Mouse (Mus musculus) testis, postnatal 14 days (tissue): ENCODE data around the gene Hs3st3b1.

Experiments used
- DNase-seq: peaks from one replicate; pipeline ENCODE4 v3.0.0; 2021; ENCODE audit warnings: low spot score

Hs3st3b1 gene

DNA sequence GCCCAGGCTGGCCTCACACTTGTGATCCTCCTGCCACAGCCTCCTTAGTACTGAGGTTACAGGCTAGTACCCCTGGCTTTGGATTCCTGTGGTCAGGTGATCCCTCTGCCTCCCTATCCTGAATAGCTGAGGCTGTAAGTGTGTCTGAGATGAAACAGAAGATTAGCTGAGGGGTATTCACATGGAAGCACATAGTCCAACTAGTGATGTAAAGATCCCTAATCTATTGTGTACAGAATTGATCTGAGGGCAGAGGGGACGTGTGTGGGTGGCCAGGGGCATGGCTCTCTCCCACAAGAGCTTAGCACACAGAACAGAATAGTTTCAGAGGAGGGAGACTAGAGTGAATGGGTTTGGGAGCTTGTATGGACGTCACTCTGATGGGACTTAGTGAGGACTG is 41.8 kb downstream of the Hs3st3b1 start:
- no peak for DNase-seq

DNA sequence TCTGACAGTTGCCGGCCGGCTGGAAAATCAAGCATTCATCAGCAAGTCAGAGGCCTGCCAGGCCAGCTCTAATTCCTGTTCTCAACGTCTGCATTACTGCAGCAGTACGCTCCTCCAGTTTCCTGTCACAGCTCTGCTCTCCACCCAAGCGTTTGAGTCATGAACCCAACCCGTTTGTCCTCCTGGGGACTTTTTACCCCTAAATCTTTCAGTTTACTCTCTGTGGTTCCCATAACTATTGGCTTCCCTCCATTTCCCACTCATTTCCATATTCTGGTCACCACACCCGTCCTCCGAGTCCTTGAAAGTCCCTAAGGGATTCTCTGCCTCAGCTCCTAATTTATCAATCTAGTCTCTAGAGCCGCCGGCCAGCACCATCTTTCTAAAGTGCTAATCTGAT is 42.8 kb downstream of the Hs3st3b1 start:
- no peak for DNase-seq

DNA sequence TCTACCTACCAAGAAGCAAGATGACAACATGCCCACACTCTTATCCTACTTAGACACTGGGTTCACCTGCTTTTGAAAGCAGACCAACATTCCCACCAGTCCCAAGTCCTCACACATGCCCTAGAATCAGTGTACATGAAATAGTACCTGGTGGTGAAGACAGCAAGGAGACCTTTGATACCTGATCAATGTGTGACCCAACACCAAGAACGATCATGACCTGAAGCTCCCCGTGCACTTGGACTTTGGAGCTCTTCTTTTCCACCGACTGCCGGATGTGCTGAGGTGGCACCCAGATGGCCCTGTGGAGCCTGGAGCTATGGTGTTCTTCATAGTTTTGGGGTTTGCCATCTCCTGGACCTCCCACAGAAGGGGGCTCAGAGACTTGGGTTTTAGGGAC is 43.5 kb downstream of the Hs3st3b1 start:
- DNase-seq = no peak

- no peak for DNase-seq
Observed at GRCm38 (mm10) chr11:63862746-63863145, 59.3 kb downstream of the Hs3st3b1 start.

DNA sequence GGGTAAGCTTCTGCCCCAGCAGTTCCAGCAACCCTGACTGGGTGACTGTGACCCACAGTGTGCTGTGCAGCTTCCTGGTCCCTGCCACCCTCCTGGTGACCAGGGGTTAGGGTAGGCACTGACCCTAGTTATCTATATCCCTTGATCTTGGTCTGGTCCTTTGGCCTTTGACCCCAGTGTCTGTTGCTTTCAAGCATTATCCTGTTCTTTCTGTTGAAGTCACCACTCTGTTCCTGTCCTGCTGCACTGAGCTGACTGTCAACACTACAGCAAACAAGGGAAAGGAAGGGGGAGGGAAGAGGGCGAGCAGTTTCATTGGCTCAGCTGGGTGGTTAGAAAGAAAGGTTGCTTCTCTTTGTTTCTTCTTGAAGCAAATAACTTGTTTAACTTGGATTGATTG is 60.1 kb downstream of the Hs3st3b1 start:
- DNase-seq = no peak

- DNase-seq = no peak
Observed at GRCm38 (mm10) chr11:63851041-63851730, 70.9 kb downstream of the Hs3st3b1 start.

GRCm38 (mm10) chr11:63850261-63850660 is 71.8 kb downstream of the Hs3st3b1 start:
- DNase-seq = no peak

DNA sequence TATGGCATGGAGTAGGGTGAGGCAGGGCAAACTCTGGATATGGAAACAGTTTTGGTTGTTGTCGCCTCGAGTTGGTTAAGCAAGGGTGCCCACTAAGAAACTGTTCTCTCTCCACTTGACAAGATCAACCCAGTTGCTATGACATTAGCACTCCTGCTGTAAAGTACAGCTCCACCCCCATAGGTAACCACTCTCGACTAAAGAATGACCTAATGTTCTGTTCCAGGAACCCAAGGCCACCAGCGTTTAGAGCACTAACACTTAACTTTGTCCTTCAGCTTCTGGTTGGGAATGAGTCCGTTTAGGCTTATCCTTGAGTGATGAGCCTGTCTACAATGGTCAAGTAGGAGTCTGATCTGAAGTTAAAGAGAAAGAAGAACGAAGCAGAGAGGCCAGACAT is 76.7 kb downstream of the Hs3st3b1 start:
- no peak for DNase-seq

GRCm38 (mm10) chr11:63844701-63845100 is 77.4 kb downstream of the Hs3st3b1 start:
- DNase-seq = no peak

DNA sequence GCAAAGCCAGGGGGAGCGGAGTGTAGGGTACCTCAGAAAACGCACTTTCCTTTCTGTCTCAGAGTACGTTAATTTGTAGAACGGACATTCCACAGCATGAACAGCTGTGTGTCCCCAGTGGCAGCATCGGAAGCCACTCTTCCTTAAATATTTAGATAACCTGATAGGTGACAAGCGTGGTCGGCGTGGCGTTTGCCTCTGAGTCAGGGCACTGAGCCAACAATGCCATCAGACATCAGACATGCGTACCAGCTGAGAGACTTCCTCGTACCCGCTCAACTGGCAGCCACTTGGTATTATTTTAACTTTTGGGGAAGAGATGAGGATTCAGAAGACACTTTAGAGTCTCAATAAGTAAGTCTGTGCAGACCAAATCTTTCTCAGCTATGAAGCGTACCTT is 84.6 kb downstream of the Hs3st3b1 start:
- DNase-seq = no peak
